Mouse (Mus musculus): ENCODE data around the gene Lrrc7. TPM values are rescaled to one million over a fixed set of nuclear protein-coding genes. Genes with fewer than 3 reads are reported as not detected.

Gene Lrrc7
- polyA plus RNA-seq, 1 experiment from 2014 or later = 5.0 TPM

DNA sequence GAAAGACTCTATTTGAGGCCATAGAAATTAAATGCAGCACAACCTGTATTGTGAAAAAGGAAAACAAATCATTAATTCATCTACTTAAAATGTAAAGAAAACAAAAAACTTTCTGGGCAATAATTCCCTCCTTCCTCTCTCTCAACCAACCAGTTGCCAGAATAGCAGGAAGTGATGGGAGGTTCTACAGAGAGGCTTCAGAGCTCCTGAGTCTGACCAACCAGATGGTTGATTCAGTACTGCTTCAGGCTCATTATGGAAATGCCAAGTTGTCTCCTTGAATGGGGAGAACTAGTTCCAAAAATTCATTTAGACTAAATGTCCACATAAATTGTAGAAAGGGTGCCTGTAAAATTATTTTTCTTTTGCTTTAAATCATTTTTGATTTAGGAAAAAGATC lies 231.9 kb downstream of the Lrrc7 start:
- ATAC-seq (peak; percentile 55; the same call in 1 of the 2 replicates), DNase-seq (ENCODE audit: low spot score) (peak; percentile 15)
- H3K9me3 ChIP-seq (replicated peaks; ENCODE audit: control insufficient read depth, low read length) = no peaks in the 10 kb centered on the region
- H3K9ac ChIP-seq (ENCODE audit: low read length) = no peak overlapping the region
- H3K4me1 ChIP-seq (ENCODE audit: control insufficient read depth, insufficient read depth, low read length) = no peaks in the 10 kb centered on the region
- H3K4me3 ChIP-seq (ENCODE audit: low read depth, low read length) = no peak overlapping the region
- no peaks in the 10 kb centered on the region for H3K36me3 ChIP-seq (ENCODE audit: control insufficient read depth, insufficient read depth, low read length)
- H3K4me2 ChIP-seq (ENCODE audit: low read length) = no peak overlapping the region
- H3K27me3 ChIP-seq (replicated peaks; ENCODE audit: control insufficient read depth, insufficient read depth, low read length) = no peaks in the 10 kb centered on the region
- H3K27ac ChIP-seq (ENCODE audit: low read depth, low read length) = no peak overlapping the region

DNA sequence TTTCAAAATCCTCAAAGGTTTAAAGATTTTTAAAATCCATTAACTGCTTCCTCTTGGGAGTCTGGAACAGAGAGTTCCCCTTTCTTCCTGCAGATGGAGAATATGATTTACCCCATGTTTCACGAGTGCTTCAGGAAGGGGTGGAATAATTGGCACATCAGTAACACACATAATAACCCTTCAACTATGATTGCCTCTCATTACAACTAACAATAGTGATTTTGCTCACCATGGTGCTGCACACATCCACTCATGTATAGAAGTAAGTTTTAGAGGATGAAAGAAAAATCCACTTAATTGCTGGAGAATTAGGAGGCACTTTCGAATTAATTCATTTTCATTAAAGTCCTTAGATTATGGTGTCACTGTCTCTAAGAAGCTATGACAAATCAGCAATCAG lies 251.6 kb downstream of the Lrrc7 start:
- no peak overlapping the region for H3K4me2 ChIP-seq (ENCODE audit: low read length)
- no peak overlapping the region for H3K4me3 ChIP-seq (ENCODE audit: low read depth, low read length)
- DNase-seq (ENCODE audit: low spot score) (peak; percentile 65), ATAC-seq (peak; percentile 95)
- no peaks in the 10 kb centered on the region for H3K36me3 ChIP-seq (ENCODE audit: control insufficient read depth, insufficient read depth, low read length)
- H3K4me1 ChIP-seq (ENCODE audit: control insufficient read depth, insufficient read depth, low read length) = no peaks in the 10 kb centered on the region
- no peaks in the 10 kb centered on the region for H3K27me3 ChIP-seq (replicated peaks; ENCODE audit: control insufficient read depth, insufficient read depth, low read length)
- no peak overlapping the region for H3K27ac ChIP-seq (ENCODE audit: low read depth, low read length)
- no peak overlapping the region for H3K9ac ChIP-seq (ENCODE audit: low read length)
- WGBS = 9% methylated on average over 2 of the region's 2 CpGs
- H3K9me3 ChIP-seq (replicated peaks; ENCODE audit: control insufficient read depth, low read length) = no peaks in the 10 kb centered on the region

DNA sequence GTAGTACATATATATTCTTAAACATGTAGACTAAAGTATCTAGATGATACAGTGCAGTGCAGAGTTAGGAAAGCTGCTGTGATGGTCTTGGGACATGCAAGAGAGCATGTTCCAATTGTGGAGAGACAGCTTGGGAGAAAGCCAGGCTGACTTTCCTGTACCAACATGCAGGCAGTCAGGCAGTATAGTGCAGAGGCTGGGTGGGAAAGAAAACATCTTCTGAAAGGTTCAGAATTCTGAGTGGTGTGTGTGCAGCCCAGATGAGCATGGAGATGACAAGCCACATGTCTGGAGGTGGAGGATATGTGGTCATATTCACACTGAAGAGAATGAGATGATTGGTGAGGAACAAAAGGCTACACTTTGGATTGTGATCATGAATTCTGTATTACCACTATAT lies 254.6 kb downstream of the Lrrc7 start:
- Histone ChIP-seq H3K9ac (ENCODE audit: low read length) (no peak overlapping the region), H3K4me2 (ENCODE audit: low read length) (no peak overlapping the region), H3K27ac (ENCODE audit: low read depth, low read length) (no peak overlapping the region), H3K36me3 (ENCODE audit: control insufficient read depth, insufficient read depth, low read length) (no peaks in the 10 kb centered on the region), H3K9me3 (replicated peaks; ENCODE audit: control insufficient read depth, low read length) (no peaks in the 10 kb centered on the region), H3K4me1 (ENCODE audit: control insufficient read depth, insufficient read depth, low read length) (no peaks in the 10 kb centered on the region), H3K4me3 (ENCODE audit: low read depth, low read length) (no peak overlapping the region), H3K27me3 (replicated peaks; ENCODE audit: control insufficient read depth, insufficient read depth, low read length) (no peaks in the 10 kb centered on the region)
- DNase-seq (ENCODE audit: low spot score) (no peak), ATAC-seq (no peak)

DNA sequence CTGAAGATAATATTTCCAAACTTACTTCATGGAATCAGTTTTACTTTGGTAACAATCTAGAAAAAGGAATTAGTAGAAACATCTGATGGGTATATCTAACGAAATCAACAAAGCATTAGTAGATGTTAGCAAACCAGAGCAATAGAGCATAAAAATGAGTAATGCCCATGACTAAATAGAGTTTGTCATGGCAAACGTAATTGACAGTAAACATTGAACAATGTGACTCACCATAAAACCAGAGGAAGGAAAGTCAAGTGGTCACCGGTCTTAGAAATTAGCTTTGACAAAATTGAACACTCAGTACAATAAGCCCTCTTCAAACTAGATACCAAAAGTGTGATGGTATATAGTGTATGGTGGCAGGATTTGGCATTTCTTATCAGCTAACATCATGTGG lies 263.3 kb downstream of the Lrrc7 start:
- Histone ChIP-seq H3K4me3 (ENCODE audit: low read depth, low read length) (no peak overlapping the region), H3K27me3 (replicated peaks; ENCODE audit: control insufficient read depth, insufficient read depth, low read length) (no peaks in the 10 kb centered on the region), H3K27ac (ENCODE audit: low read depth, low read length) (no peak overlapping the region), H3K4me2 (ENCODE audit: low read length) (no peak overlapping the region), H3K9me3 (replicated peaks; ENCODE audit: control insufficient read depth, low read length) (no peaks in the 10 kb centered on the region), H3K4me1 (ENCODE audit: control insufficient read depth, insufficient read depth, low read length) (no peaks in the 10 kb centered on the region), H3K9ac (ENCODE audit: low read length) (no peak overlapping the region), H3K36me3 (ENCODE audit: control insufficient read depth, insufficient read depth, low read length) (no peaks in the 10 kb centered on the region)
- DNase-seq (ENCODE audit: low spot score) = no peak
- ATAC-seq = no peak
- WGBS = 91% methylated on average over 3 of the region's 3 CpGs

DNA sequence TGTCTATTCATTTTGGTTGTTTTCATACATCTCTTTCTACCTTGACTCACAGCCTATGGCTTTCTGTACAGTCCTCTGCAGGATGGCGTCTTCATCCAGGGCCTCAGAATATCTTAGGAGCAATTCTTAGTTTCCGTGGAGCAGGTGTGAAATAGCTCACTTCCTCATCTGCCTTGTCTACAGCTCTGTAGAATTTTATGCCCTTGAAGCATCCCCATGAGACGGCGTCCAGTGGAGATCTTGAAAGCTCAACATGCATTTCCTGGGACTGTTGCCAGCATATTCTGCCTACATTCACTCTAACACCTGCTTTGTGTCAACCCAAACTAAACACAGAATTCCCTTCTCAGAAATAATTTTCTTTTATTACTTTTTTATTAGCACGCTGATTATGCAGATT lies 267.0 kb downstream of the Lrrc7 start:
- Histone ChIP-seq H3K9ac (ENCODE audit: low read length) (no peak overlapping the region), H3K4me3 (ENCODE audit: low read depth, low read length) (no peak overlapping the region), H3K27me3 (replicated peaks; ENCODE audit: control insufficient read depth, insufficient read depth, low read length) (no peaks in the 10 kb centered on the region), H3K9me3 (replicated peaks; ENCODE audit: control insufficient read depth, low read length) (no peaks in the 10 kb centered on the region), H3K4me1 (ENCODE audit: control insufficient read depth, insufficient read depth, low read length) (no peaks in the 10 kb centered on the region), H3K4me2 (ENCODE audit: low read length) (no peak overlapping the region), H3K36me3 (ENCODE audit: control insufficient read depth, insufficient read depth, low read length) (no peaks in the 10 kb centered on the region), H3K27ac (ENCODE audit: low read depth, low read length) (no peak overlapping the region)
- WGBS = 62% methylated on average over 5 of the region's 5 CpGs
- peak; percentile 54; the same call in 1 of the 2 replicates for ATAC-seq
- peak; percentile 56 for DNase-seq (ENCODE audit: low spot score)

DNA sequence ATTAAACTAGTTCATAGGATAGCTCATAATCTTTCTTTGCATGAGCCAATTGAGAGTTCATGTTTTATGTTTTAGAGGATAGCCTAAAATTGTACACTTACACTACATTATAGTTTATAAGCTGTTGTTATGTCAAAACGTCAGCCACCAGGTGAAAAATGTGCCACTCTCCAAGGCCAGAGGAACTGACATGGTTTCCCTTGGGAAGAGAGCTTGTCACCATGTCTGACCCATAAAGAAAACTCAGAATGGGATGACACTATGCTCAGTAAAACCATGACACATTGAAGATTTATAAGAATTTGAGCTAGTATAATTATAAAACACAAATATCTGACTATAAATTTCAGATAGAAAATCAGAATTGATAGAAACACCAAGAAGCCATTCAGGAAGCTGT lies 277.6 kb downstream of the Lrrc7 start:
- Histone ChIP-seq H3K27me3 (replicated peaks; ENCODE audit: control insufficient read depth, insufficient read depth, low read length) (no peaks in the 10 kb centered on the region), H3K4me2 (ENCODE audit: low read length) (no peak overlapping the region), H3K4me1 (ENCODE audit: control insufficient read depth, insufficient read depth, low read length) (no peaks in the 10 kb centered on the region), H3K36me3 (ENCODE audit: control insufficient read depth, insufficient read depth, low read length) (no peaks in the 10 kb centered on the region), H3K9me3 (replicated peaks; ENCODE audit: control insufficient read depth, low read length) (no peaks in the 10 kb centered on the region), H3K4me3 (ENCODE audit: low read depth, low read length) (no peak overlapping the region), H3K27ac (ENCODE audit: low read depth, low read length) (no peak overlapping the region), H3K9ac (ENCODE audit: low read length) (no peak overlapping the region)
- WGBS = 77% methylated on average over 1 of the region's 1 CpGs
- no peak for DNase-seq (ENCODE audit: low spot score)
- ATAC-seq = no peak

DNA sequence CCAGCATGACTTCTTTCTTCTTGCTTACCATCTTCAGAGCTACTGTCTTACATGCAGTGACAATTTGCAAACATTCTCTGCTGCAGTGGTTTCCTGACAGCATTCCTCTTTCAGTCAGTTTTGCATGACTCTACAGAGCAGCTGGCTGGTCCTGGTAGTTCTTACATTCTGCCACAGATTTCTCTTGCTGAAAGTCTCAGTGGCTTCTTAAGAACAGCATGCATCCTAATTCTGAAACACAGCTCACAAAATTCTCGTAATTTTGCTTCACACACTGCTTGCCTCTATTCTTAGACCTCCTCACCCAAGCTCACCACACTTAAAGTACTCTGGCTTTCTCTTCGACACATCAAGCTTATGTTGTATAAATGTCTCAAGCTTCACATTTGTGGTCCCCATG lies 283.4 kb downstream of the Lrrc7 start:
- ATAC-seq (no peak), DNase-seq (ENCODE audit: low spot score) (no peak)
- Histone ChIP-seq H3K27me3 (replicated peaks; ENCODE audit: control insufficient read depth, insufficient read depth, low read length) (no peaks in the 10 kb centered on the region), H3K27ac (ENCODE audit: low read depth, low read length) (no peak overlapping the region), H3K9ac (ENCODE audit: low read length) (no peak overlapping the region), H3K4me1 (ENCODE audit: control insufficient read depth, insufficient read depth, low read length) (no peaks in the 10 kb centered on the region), H3K9me3 (replicated peaks; ENCODE audit: control insufficient read depth, low read length) (no peaks in the 10 kb centered on the region), H3K4me3 (ENCODE audit: low read depth, low read length) (no peak overlapping the region), H3K36me3 (ENCODE audit: control insufficient read depth, insufficient read depth, low read length) (no peaks in the 10 kb centered on the region), H3K4me2 (ENCODE audit: low read length) (no peak overlapping the region)
- 80% methylated on average over 2 of the region's 2 CpGs for WGBS

DNA sequence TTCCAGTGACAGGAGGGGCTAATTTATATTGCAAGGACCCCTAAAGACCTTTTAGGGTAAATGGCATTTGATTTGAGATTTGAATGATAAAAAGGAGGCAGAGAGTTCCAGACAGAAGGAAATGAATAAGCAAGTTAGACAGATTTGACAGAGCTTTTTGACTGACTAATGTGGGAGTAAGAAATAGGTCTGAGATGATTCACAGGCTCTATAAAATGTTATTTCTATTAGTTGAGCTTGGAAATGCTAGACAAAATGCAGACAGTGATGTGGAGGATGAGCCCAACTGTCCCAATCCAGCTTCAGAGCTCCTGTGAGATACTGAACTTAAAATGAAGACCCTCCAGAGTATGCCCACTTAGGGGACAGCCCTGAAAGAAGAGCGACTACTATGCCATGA lies 289.3 kb downstream of the Lrrc7 start:
- H3K27me3 ChIP-seq (replicated peaks; ENCODE audit: control insufficient read depth, insufficient read depth, low read length) = no peaks in the 10 kb centered on the region
- no peak overlapping the region for H3K9ac ChIP-seq (ENCODE audit: low read length)
- DNase-seq (ENCODE audit: low spot score) (no peak), ATAC-seq (no peak)
- H3K27ac ChIP-seq (ENCODE audit: low read depth, low read length) = no peak overlapping the region
- no peaks in the 10 kb centered on the region for H3K36me3 ChIP-seq (ENCODE audit: control insufficient read depth, insufficient read depth, low read length)
- H3K4me1 ChIP-seq (ENCODE audit: control insufficient read depth, insufficient read depth, low read length) = no peaks in the 10 kb centered on the region
- no peak overlapping the region for H3K4me2 ChIP-seq (ENCODE audit: low read length)
- H3K4me3 ChIP-seq (ENCODE audit: low read depth, low read length) = no peak overlapping the region
- 95% methylated on average over 1 of the region's 1 CpGs for WGBS
- H3K9me3 ChIP-seq (replicated peaks; ENCODE audit: control insufficient read depth, low read length) = no peaks in the 10 kb centered on the region

DNA sequence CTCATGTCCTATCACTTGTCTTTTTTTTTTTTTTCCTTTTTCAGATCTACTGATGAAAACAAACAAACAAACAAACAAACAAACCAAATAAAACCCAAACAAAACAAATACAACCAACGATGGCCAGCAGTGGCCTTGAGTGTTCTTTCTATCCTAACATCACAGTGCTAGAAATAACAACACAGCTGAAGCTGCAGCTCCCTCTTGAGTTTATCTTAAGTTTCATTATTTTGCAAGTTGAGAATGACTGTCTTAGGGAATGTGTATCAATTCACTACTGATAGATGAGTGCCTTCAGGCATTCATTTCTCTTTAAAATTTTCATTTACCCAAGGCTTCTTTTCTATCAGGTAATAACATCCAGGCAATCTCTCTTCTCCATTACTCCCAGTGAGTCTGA lies 291.1 kb downstream of the Lrrc7 start:
- Histone ChIP-seq H3K4me1 (ENCODE audit: control insufficient read depth, insufficient read depth, low read length) (no peaks in the 10 kb centered on the region), H3K9ac (ENCODE audit: low read length) (no peak overlapping the region), H3K9me3 (replicated peaks; ENCODE audit: control insufficient read depth, low read length) (no peaks in the 10 kb centered on the region), H3K27me3 (replicated peaks; ENCODE audit: control insufficient read depth, insufficient read depth, low read length) (no peaks in the 10 kb centered on the region), H3K27ac (ENCODE audit: low read depth, low read length) (no peak overlapping the region), H3K4me2 (ENCODE audit: low read length) (no peak overlapping the region), H3K4me3 (ENCODE audit: low read depth, low read length) (no peak overlapping the region), H3K36me3 (ENCODE audit: control insufficient read depth, insufficient read depth, low read length) (no peaks in the 10 kb centered on the region)
- DNase-seq (ENCODE audit: low spot score) (no peak), ATAC-seq (no peak)
- WGBS = 71% methylated on average over 1 of the region's 1 CpGs

DNA sequence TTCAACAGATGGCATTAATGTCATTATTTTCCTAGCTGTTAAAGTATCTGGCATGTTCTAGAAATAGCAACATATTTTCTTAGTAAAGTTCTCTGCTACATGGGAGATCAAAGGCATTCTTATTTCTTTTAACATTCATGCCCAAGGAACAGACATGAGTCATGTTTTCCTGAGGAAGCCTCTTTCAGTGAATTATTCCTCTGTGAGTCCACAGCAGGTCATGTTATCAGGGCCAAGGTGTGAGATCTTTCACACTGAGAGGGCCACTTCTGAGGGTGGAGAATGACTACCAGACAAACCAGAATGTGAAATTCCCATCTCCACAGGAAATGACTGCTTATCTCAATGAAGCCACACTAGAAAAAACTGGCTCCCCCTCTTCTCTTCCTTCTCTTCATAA lies 309.4 kb downstream of the Lrrc7 start:
- Histone ChIP-seq H3K4me3 (ENCODE audit: low read depth, low read length) (no peak overlapping the region), H3K4me1 (ENCODE audit: control insufficient read depth, insufficient read depth, low read length) (no peaks in the 10 kb centered on the region), H3K4me2 (ENCODE audit: low read length) (no peak overlapping the region), H3K9ac (ENCODE audit: low read length) (no peak overlapping the region), H3K27ac (ENCODE audit: low read depth, low read length) (no peak overlapping the region), H3K27me3 (replicated peaks; ENCODE audit: control insufficient read depth, insufficient read depth, low read length) (no peaks in the 10 kb centered on the region), H3K36me3 (ENCODE audit: control insufficient read depth, insufficient read depth, low read length) (no peaks in the 10 kb centered on the region), H3K9me3 (replicated peaks; ENCODE audit: control insufficient read depth, low read length) (no peaks in the 10 kb centered on the region)
- DNase-seq (ENCODE audit: low spot score) (no peak), ATAC-seq (no peak)
